Mouse (Mus musculus): Measurements from ENCODE around the gene Mllt10. TPM values are rescaled to one million over a fixed set of nuclear protein-coding genes. Genes with fewer than 3 reads are reported as not detected.

Mllt10 gene
- total RNA-seq (2015; ENCODE audit: low replicate concordance) (122 and 125 TPM in 2 replicates), total RNA-seq (2017; ENCODE audit: low replicate concordance) (77.9 and 98.0 TPM in 2 replicates)

DNA sequence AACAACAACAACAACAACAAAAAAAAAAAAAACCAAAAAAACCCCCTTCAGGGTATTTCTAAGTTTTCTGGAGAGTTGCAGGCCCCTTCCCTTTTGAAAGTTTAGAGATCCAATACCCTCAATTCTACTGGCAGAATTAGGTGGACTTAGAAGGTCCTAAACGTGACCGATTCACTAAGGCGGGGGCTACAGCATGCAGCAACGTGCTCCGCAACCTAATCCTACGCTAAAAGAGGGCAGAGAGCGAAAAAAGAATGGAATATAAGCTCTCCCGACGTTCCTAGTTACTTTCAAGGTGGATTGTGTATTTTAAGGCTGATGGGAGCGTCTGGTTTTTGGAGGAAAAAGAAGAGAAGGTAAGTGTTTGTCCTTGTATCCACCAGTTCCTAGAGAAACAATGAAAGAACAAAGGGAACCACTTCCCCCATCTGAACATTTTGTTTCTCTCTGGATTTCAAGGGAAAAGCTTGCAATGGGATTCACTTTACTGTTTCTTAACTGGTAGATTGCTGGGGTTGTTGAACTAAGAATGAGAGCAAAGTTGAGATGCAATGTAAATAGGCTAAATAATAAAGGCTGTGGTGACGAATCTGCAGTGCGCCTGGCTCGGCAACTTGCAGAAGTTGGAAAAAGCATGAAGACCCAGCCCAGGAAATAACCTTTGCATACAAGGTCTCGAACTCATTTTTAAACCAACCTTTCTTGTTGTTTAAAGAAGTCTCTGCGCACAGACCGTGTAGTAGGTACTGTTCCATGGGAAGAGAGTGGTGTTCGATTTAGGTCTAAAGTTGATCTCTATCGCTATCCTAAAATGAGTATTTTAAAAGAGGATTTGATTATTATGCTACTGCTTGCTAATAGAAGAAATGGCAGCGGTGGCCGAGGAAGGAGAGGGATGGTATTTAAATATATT is at the start of gene Mllt10:
Mllt10 (plus strand) TSS at position 222 of the 913 bp plus-strand sequence.
- ATAC-seq (replicated peaks; ENCODE audit: low FRiP score, poor library complexity, severe bottlenecking): no peak

DNA sequence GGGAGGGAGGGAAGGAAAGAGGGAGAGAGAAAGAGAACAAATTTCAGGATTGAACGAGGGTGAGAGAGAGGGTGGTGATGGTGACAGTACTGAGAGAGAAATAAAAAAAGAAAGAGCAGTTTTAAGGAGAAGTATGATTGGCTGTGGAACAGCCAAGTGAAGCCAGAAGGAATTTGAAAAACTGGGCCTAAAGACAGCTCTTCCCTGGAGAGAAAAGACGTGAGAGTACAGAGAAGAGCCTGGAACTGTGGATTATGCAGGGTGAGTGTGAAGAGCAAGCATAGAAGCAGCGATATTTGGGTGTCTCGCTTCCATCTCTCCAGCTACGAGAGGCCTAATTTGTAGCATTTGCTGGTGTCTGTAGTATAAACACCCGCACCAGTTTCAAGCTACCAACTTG is 43.8 kb upstream of the Mllt10 start:
- no peak for ATAC-seq (replicated peaks; ENCODE audit: low FRiP score, poor library complexity, severe bottlenecking)

DNA sequence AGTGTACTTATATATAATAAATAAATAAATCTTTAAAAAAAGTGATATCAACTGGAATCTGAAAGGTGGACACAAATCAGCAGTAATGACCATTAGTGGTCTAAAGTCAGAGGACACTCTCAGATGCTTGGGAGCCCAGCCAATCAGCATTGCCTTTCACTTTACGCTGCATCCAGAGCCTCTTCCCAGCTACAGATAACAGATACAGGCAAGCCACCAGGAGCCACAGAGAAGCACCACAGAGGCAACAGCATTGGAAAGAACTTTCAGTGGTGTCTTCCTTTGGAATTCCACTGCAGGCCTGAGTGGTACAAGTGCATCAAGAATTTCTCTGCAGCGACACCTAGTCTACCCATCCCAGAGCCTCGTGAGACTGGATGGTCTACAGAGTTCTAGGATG is 42.2 kb upstream of the Mllt10 start:
- no peak for ATAC-seq (replicated peaks; ENCODE audit: low FRiP score, poor library complexity, severe bottlenecking)

DNA sequence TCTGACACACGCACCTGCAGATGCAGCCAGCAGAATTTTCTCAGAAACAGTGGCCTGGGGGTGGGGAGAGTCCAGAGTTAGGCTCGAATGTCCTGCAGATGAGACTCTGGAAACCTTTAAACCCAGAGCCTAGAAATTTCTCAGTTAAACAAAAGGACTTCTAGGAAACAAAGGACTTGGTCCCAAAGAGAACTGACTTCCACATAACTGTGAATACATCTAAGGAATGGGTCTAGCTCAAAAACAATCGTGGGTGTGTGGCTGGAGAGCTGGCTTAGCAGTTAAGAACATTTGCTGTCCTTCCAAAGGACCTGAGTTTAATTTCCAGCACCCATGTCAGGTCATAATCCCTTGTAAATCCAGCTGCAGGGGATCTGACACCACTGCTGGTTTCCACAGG is 39.5 kb upstream of the Mllt10 start:
- ATAC-seq (replicated peaks; ENCODE audit: low FRiP score, poor library complexity, severe bottlenecking): no peak

DNA sequence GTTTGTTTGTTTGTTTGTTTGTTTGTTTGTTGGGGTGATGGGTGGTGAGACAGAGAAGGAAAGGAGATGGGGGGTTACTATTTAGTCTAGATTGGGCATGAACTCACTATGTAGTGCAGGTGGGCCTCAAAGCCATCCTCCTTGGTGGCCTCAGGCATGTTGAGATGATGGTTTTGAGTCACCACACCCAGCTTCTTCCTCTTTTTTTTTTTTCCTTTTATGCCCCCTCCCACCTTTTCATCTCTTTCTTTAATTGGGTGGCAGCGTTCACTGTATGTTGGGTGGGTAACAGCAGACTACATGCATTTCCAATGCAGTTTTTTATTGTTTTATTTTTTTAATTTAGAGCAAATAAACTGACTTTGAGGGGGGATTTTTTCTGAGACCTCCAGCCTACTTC is 38.4 kb upstream of the Mllt10 start:
- ATAC-seq (replicated peaks; ENCODE audit: low FRiP score, poor library complexity, severe bottlenecking): no peak

DNA sequence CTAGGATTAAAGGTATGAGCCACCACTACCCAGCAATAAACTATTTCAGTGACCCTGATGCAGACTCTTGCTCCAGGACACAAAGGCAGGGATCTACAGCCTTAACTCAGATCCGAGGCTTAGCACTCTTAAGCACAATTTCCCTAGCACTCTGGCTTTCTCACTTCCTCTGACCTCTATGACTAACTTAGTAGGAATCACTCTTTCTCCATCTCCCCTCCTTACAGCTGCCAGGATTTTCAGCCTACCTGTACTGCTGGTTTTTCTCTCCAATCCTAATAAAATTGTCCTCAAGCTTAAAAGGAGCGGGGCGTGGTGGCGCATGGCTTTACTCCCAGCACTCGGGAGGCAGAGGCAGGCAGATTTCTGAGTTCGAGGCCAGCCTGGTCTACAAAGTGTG is 37.7 kb upstream of the Mllt10 start:
- ATAC-seq (replicated peaks; ENCODE audit: low FRiP score, poor library complexity, severe bottlenecking): no peak

DNA sequence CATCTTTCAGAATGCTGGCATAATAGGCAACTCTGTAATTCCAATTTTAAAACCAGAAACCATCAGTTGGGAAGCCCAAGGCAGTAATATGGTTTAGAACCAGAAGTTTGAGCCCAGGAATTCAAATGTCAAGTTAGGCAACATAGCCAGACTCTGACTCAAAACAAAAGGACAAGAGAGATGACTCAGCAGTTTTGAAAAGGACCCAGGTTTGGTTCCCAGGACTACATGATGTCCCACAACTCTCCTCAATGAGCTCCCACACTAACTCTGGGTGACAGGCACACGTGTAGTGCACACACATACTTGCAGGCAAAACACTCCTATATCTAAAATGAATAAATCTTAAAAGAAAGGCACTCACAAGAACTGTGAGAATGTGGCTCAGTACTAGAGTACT is 35.9 kb upstream of the Mllt10 start:
- no peak for ATAC-seq (replicated peaks; ENCODE audit: low FRiP score, poor library complexity, severe bottlenecking)

DNA sequence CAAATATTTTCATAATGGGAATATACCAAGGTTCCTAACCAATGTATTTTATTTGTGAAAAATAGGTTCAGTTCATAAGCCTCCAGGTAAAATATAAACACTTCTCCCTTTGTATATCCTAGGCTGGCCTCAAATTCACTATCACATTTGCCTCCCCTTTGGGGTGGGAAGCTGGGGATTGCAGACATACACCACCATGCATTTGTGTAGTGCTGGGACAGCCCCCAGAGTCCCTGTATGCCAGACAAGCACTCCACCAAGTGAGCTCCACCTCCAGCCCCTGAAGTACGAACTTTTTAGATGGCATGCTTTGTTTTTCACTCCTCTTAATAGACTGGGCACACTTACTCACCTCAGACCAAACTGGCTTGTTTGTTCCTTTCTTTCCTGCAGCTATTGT is 32.2 kb upstream of the Mllt10 start:
- ATAC-seq (replicated peaks; ENCODE audit: low FRiP score, poor library complexity, severe bottlenecking): no peak

DNA sequence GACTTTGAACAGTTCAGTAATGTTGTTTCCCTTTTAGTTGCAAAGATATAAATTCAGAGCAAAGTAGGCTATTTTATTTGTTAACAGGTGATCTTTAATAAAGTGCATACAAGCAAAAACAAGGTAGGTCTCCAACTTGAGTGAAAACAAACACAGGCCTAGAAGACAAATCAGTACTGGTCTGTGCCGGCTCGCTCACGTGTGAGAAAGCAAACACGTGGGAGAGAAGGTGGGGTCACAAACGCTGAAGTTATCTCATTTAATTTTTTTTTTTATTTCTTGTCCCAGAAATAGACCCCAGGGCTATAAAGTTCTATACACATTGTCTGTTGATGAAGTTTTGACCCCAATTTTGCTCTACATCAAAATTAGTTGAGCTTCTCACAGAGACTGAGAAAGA is 29.9 kb upstream of the Mllt10 start:
- ATAC-seq (replicated peaks; ENCODE audit: low FRiP score, poor library complexity, severe bottlenecking): no peak

DNA sequence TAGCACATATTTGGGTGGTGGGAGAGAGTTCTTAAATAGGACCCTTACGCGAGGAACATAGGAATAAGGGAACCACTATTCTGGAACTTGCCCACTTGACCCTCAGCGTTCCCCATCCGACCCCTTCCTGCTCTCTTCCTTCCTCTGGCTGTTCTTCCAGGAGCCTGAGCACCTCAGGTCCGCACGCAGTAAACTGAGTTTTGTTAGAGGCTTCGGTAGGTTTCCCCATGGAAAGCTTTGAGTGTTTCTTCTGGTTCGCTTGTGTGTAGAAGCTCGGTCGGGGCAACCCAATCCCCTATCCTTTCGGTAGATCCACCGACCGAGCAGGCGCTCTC is 29.3 kb upstream of the Mllt10 start:
- no peak for ATAC-seq (replicated peaks; ENCODE audit: low FRiP score, poor library complexity, severe bottlenecking)

DNA sequence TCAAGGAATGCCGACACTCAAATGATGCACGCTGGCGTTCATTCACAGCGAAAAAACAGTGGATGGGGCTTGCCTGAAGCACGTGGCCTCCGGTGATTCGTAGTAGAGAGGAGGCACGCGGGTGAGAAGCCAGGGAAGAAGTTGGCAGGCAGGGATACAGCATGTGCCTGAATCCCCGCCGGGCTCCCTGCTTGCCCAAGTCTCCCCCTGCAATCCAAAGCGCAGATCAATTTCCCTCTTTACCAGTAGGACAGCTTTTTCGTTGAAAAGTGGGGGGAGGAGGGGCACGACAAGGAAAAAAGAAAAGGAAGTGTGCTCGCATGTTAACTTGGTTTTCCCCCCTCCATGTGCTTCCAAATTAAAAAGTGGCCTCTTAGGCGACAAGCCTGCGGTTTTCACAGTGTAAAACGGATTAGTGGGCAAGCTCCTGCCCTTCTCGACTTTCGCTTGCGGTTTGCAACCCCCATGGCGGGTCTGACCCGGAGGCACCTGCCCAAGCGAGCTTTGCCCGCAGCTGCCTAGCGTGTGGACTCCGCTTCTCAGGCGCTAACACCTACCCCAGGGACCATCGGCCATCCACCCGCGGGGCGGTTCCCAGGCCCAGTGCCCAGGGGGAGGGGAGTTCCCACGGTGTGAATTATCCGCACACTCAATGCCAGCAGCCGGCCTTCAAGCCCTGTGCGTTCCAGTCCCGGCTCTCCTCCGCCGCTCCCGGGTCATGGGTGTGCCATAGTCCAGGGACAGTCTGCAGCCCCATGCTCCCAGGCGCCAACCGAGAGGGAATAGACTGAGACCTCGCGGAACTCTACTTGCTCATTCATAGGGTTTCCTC is 28.7 kb upstream of the Mllt10 start:
- ATAC-seq (replicated peaks; ENCODE audit: low FRiP score, poor library complexity, severe bottlenecking): no peak

DNA sequence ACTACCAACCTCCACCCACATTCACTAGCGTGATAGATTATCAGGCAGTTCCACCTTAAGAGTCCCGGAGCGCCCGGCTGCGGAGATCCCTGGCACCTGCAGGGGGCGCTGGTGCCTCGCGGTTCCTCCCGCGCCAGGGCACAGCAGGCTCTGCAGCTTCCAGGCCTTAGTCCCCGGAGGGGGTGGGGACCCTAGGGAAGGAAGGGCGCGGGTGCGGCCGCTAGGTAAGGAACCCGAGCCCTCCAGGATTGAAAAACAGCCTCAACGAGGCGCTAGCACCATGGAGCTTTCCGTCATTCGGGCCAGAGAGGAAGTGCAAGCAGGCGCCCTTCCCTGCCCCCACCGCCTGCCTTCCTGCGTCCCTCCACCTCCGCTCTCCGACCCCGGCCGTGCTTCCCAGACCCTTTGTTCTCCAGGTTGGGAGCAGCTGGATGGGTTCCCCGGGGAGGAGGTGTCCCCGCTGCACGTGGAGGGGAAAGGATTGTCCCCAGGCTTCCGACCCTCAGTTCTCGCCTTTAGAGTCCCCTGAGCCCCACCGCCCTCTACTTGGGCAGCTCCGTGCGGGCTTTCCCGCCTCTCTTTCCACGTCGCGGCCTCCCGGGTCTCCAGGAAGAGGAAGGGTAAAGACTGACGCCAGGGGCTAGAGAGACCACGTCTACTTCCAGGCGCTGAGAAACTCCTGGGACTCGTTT is 27.4 kb upstream of the Mllt10 start:
- peak; percentile 90 for ATAC-seq (replicated peaks; ENCODE audit: low FRiP score, poor library complexity, severe bottlenecking)

DNA sequence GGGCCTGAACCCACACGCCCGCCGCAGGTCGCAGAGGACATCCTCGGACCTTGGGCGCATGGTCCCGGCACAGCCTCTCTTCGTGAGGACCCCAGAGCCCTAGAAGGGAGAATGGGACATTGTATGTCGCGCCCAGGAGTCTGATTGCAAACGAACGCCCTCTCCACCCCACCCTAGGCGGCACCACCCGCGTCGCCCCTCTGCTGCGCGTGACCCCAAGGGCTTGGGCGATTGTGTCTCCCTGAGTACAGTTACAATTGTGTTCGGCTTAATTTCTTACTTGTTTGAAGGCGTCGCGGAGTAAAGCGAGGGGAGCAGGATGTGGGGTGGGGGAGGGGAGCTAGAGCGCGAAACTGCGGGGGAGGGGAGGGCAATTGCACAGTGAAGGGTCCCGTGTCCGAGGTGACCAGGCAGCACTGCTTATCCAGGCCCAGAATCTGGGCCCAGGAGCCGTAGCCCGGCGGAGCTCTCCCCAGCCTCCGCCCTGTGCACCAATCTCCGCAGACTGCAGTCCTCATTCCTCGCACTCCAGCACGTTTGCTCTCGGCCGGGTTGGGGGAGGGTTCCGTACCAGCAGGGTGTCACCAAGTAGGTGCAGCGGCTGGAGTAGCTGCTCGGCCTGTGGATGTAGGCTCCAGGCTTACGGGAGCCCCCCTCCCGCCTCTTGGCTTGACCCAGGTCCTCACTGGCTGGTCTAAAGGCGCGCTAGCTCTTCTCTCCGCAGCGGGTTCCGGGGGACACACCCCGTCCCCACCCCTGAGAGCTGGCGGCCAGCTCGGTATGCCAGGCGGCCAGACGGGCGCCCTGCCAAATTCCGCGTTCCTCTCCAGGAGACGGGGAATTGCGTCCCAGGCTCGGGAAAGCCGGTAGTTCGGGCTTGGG is 26.7 kb upstream of the Mllt10 start:
- ATAC-seq (replicated peaks; ENCODE audit: low FRiP score, poor library complexity, severe bottlenecking): peak; percentile 64

DNA sequence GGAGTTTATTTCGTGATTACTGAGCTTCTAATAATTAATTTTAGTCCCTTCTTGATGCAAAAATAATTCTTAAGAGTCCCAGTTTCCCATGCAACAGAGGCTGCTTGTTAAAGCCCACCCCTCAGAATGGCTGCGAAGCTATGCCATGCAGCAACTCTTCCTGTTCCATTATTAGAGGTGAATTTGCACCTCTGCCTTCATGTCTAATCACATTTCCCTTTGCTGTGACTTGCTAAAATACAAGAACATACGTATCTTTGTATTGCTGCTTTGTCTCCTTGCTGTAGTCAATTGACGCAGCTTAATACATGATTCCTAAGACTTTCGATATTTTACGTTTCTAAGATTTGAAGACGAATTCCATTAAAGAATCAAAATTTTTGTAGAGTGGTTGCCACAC is 25.4 kb upstream of the Mllt10 start:
- ATAC-seq (replicated peaks; ENCODE audit: low FRiP score, poor library complexity, severe bottlenecking): no peak

DNA sequence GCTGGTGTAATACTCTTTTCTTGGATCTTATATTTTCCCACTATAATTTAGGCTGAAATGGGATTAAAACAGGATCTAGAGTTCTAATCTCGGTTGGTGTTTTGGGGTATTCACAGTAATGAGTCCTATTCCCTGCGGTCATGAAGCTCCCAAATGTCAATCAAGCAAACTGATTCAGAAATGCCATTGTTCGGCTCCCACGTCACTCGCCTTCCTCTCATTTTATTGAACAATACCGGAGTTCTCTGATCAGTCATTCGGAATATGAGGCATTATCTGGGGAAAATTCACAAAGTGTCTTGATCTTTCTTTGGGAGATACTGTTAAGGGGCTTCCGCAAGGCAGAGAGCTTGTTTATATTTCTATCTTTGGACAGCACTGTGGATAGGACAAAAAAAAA is 24.5 kb upstream of the Mllt10 start:
- ATAC-seq (replicated peaks; ENCODE audit: low FRiP score, poor library complexity, severe bottlenecking): no peak

DNA sequence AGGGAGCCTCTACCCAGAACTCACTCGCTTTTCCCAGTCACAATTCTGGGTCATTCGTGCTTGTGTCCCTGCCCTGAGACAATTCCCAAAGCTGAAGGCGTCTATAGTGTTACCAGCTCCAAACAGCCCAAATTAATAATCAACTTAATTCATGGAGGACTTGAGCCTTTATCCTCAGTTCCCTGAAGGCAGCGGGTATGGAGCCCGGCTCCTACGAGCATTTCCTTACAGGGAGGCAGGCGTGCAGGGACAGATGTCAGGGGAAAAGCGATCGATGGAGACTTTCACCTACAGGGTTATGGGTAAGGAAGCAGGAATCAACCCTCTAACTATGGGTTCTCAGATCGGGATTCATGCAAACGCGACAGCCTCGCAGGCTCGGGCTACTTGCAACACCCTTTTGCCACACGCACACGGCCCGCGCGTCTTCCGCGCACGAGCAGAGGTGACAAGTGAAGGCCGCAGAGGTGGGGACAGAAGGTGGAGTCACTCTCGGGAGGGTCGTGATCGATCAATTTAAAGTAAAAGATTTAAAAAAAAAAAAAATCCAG is 23.7 kb upstream of the Mllt10 start:
- ATAC-seq (replicated peaks; ENCODE audit: low FRiP score, poor library complexity, severe bottlenecking): no peak

DNA sequence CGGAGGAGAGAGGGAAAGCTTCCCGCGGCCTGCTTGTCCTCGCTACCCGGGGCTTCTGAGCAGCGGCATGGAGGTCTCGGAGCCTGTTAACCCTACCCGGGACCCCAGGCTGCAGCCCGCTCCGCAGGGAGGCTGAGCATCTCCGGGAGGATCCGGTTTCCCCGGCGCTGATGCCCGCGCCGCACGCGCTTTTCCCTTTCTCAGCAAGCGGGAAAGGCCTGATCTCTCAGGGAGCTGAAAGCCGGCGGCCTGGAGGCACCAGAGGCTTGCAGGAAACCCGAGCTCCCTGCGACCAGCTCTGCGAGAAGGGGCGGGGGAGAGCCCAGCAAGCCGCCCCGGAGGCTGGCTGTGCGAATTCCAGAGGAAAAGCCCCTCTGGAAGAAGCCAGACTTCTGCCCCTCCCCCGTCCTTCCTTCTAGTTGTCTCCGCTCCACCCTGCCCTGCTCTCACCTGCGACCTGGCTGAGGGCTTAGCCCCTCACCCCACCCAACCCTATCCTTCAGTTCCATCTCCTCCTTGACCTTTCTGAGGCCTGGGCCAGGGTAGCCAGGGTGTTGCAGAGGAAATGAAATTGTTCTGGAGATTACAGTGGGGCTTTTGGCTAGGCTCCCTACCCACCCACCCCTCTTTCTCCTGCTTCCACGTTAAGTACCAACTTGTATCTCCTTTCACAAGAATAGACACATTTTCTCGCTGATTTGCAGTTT is 23.1 kb upstream of the Mllt10 start:
- no peak for ATAC-seq (replicated peaks; ENCODE audit: low FRiP score, poor library complexity, severe bottlenecking)

DNA sequence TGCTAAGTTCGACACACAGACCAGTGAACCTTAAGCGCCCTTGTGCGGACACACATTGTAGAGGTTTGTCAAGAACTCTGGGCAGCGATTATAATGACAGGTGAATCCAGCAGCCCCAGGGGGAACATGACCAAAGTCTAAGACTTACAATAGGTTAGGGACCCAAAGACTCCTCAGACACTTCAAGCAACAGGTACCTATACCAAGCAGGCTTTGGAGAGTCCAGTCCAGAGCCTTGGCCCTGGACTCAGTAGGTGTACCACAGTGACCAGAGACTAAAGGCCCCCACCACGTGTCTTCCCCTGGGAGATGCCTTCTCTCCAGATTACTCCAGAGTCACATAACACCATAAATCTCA is 22.5 kb upstream of the Mllt10 start:
- ATAC-seq (replicated peaks; ENCODE audit: low FRiP score, poor library complexity, severe bottlenecking): no peak

Data from erythroid progenitor cell, adult 5-6 weeks (primary cell).